Mouse (Mus musculus): Measurements from ENCODE around the gene Astn1. TPM values are rescaled to one million over a fixed set of nuclear protein-coding genes. Genes with fewer than 3 reads are reported as not detected.

Gene Astn1
- polyA plus RNA-seq, 1 experiment from 2014 or later = 8.1 TPM

- 90% methylated on average over 2 of the region's 2 CpGs for WGBS
- H3K27me3 ChIP-seq = no peaks in the 10 kb centered on the region
- H3K4me1 ChIP-seq = no peaks in the 10 kb centered on the region
- ATAC-seq (ENCODE audit: insufficient number of reproducible peaks, insufficient read depth, low FRiP score, low TSS enrichment) = no peak
- no peak overlapping the region for H3K4me3 ChIP-seq
- H3K27ac ChIP-seq = no peak overlapping the region
- no peaks in the 10 kb centered on the region for H3K9me3 ChIP-seq
- no peak overlapping the region for H3K4me2 ChIP-seq (replicated peaks)
- H3K9ac ChIP-seq = no peak overlapping the region
- no peaks in the 10 kb centered on the region for H3K36me3 ChIP-seq
Measured at GRCm38 (mm10) chr1:158699276-158699675, 337.2 kb downstream of the Astn1 start.

GRCm38 (mm10) chr1:158700147-158700546 is 338.1 kb downstream of the Astn1 start:
- 83% methylated on average over 2 of the region's 2 CpGs for WGBS
- no peak overlapping the region for H3K9ac ChIP-seq

GRCm38 (mm10) chr1:158701336-158701735 is 339.3 kb downstream of the Astn1 start:
- 83% methylated on average over 1 of the region's 1 CpGs for WGBS

More at GRCm38 (mm10) chr1:158700147-158700546, 338.1 kb downstream of the Astn1 start:
- H3K27me3 ChIP-seq = no peaks in the 10 kb centered on the region
- no peak overlapping the region for H3K4me2 ChIP-seq (replicated peaks)
- no peaks in the 10 kb centered on the region for H3K36me3 ChIP-seq
- ATAC-seq (ENCODE audit: insufficient number of reproducible peaks, insufficient read depth, low FRiP score, low TSS enrichment) = no peak
- H3K4me3 ChIP-seq = no peak overlapping the region
- H3K9me3 ChIP-seq = no peaks in the 10 kb centered on the region
- no peak overlapping the region for H3K27ac ChIP-seq
- no peaks in the 10 kb centered on the region for H3K4me1 ChIP-seq

GRCm38 (mm10) chr1:158713301-158714095 is 351.4 kb downstream of the Astn1 start:
- H3K4me3 ChIP-seq = no peak overlapping the region
- no peaks in the 10 kb centered on the region for H3K27me3 ChIP-seq
- 40% methylated on average over 5 of the region's 5 CpGs for WGBS
- no peak overlapping the region for H3K9ac ChIP-seq
- H3K9me3 ChIP-seq = no peaks in the 10 kb centered on the region
- H3K4me2 ChIP-seq (replicated peaks) = no peak overlapping the region
- H3K4me1 ChIP-seq = no peaks in the 10 kb centered on the region
- H3K36me3 ChIP-seq = no peaks in the 10 kb centered on the region
- no peak overlapping the region for H3K27ac ChIP-seq
- no peak for ATAC-seq (ENCODE audit: insufficient number of reproducible peaks, insufficient read depth, low FRiP score, low TSS enrichment)

More at GRCm38 (mm10) chr1:158701336-158701735, 339.3 kb downstream of the Astn1 start:
- Histone ChIP-seq H3K4me2 (replicated peaks) (no peak overlapping the region), H3K27me3 (no peaks in the 10 kb centered on the region), H3K36me3 (no peaks in the 10 kb centered on the region), H3K4me3 (no peak overlapping the region), H3K9me3 (no peaks in the 10 kb centered on the region), H3K9ac (no peak overlapping the region), H3K27ac (no peak overlapping the region), H3K4me1 (no peaks in the 10 kb centered on the region)
- no peak for ATAC-seq (ENCODE audit: insufficient number of reproducible peaks, insufficient read depth, low FRiP score, low TSS enrichment)

GRCm38 (mm10) chr1:158732868-158733496 is 370.9 kb downstream of the Astn1 start:
- H3K4me2 ChIP-seq (replicated peaks) = no peak overlapping the region
- H3K27ac ChIP-seq = 0 out of 2 replicates have a peak overlapping the region, but pooled peaks have one; percentile 31
- 54% methylated on average over 4 of the region's 4 CpGs for WGBS
- H3K36me3 ChIP-seq = no peaks in the 10 kb centered on the region
- no peaks in the 10 kb centered on the region for H3K9me3 ChIP-seq
- H3K9ac ChIP-seq = no peak overlapping the region
- no peaks in the 10 kb centered on the region for H3K4me1 ChIP-seq
- ATAC-seq (ENCODE audit: insufficient number of reproducible peaks, insufficient read depth, low FRiP score, low TSS enrichment) = no peak
- H3K4me3 ChIP-seq = no peak overlapping the region
- no peaks in the 10 kb centered on the region for H3K27me3 ChIP-seq

- H3K9me3 ChIP-seq = no peaks in the 10 kb centered on the region
- no peaks in the 10 kb centered on the region for H3K36me3 ChIP-seq
- H3K27ac ChIP-seq = 0 out of 2 replicates have a peak overlapping the region, but pooled peaks have one; percentile 50
- 33% methylated on average over 5 of the region's 5 CpGs for WGBS
- H3K9ac ChIP-seq = no peak overlapping the region
- no peak overlapping the region for H3K4me3 ChIP-seq
- no peaks in the 10 kb centered on the region for H3K27me3 ChIP-seq
- no peak overlapping the region for H3K4me2 ChIP-seq (replicated peaks)
- no peak for ATAC-seq (ENCODE audit: insufficient number of reproducible peaks, insufficient read depth, low FRiP score, low TSS enrichment)
- 0 out of 2 replicates have a peak, but pooled peaks cover 10% of the 10 kb centered on the region for H3K4me1 ChIP-seq
Measured at GRCm38 (mm10) chr1:158739132-158739919, 377.3 kb downstream of the Astn1 start.

- no peak for ATAC-seq (ENCODE audit: insufficient number of reproducible peaks, insufficient read depth, low FRiP score, low TSS enrichment)
- Histone ChIP-seq H3K4me1 (0 out of 2 replicates have a peak, but pooled peaks cover 10% of the 10 kb centered on the region), H3K4me3 (no peak overlapping the region), H3K27me3 (no peaks in the 10 kb centered on the region), H3K27ac (no peak overlapping the region), H3K9ac (no peak overlapping the region), H3K36me3 (no peaks in the 10 kb centered on the region), H3K4me2 (replicated peaks) (no peak overlapping the region), H3K9me3 (no peaks in the 10 kb centered on the region)
- 78% methylated on average over 6 of the region's 6 CpGs for WGBS
Measured at GRCm38 (mm10) chr1:158740161-158740766, 378.2 kb downstream of the Astn1 start.

- Histone ChIP-seq H3K27me3 (no peaks in the 10 kb centered on the region), H3K4me1 (0 out of 2 replicates have a peak, but pooled peaks cover 10% of the 10 kb centered on the region)
- WGBS = 73% methylated on average over 5 of the region's 5 CpGs
Measured at GRCm38 (mm10) chr1:158740949-158741348, 378.9 kb downstream of the Astn1 start.

More at GRCm38 (mm10) chr1:158740949-158741348, 378.9 kb downstream of the Astn1 start:
- H3K4me2 ChIP-seq (replicated peaks) = no peak overlapping the region
- no peak overlapping the region for H3K9ac ChIP-seq
- H3K4me3 ChIP-seq = no peak overlapping the region
- H3K9me3 ChIP-seq = no peaks in the 10 kb centered on the region
- no peaks in the 10 kb centered on the region for H3K36me3 ChIP-seq
- ATAC-seq (ENCODE audit: insufficient number of reproducible peaks, insufficient read depth, low FRiP score, low TSS enrichment) = no peak
- H3K27ac ChIP-seq = 0 out of 2 replicates have a peak overlapping the region, but pooled peaks have one; percentile 19

MicroRNA genes within 50 kb of the gene (microRNA counts, 519-probe panel; counts per million panel counts)
- microRNA mmu-miR-488 = 460 counts per million, percentile 65 among the panel's probes with 10 or more counts

Small RNA genes lying within 50 kb of the gene (microRNA-seq; reads per million reads assigned to microRNA genes)
- 38.5 reads per million, percentile 42 among the genes with 10 or more reads in this experiment for gene Mir488

Other genes with a start within 250 kb of the Astn1 start
- gene Brinp2, start 5.9 kb upstream of the Astn1 start, polyA plus RNA-seq (2016; fragmentation: Nextera tagmentation; extraction: Ambion mirVana) = 0.97 and 1.1 TPM in 2 replicates

All from embryonic facial prominence, embryonic 12.5 days (tissue).